Mouse (Mus musculus): ENCODE data around the gene Scgb1b12.
"Not testable (repeated sequence)": the region's sequence is repeated elsewhere in the genome, so short reads cannot be mapped to it uniquely, and the experiment has no call there.

Gene Scgb1b12

DNA sequence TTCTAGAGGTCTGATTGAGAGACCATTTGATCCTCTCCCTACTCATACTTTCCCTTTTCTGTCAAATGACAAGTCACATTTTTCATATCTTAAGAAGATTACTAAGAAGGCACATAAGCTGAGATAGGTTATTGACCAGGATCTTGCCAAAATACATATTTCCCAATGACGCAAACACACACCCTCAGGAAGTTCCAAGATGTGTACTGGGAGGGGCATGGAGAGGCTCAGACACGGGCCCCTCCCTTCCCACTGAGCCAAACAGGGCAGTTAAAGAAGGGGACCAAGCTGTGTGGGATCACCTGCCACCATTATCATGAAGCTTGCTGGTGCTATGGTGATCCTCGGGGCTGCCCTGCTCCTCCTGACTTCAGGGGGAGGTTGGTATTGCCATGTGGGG lies at the start of gene Scgb1b12:
Gene Scgb1b12, plus strand, starts transcription at position 301 of the 400 bp plus-strand sequence.
- DNase-seq = not testable (repeated sequence)

DNA sequence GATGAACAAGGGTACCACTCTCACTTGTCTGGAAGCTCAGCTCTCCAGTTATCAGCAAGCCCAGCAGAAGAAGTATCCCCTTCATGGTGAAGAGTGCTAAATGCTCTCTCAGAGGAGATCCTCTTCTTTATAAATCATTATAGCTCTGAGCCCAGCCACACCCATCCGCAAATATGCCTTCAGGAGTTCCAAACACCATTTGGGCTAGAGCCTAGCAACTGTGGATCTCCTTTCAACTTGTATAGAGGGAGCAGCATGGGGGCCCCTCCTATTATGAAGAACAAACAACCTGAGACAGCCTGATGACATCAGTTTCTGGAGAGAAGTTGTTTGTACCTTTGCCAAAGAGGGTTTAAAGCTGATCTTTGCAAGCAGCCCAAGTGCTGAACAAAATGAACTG lies 6.8 kb upstream of the Scgb1b12 start, which contains the start of gene Scgb2b12:
Gene Scgb2b12, minus strand, starts transcription at position 101 of the 400 bp plus-strand sequence.
- DNase-seq = not testable (repeated sequence)

All from lung, postnatal 14 days (tissue).